Mouse (Mus musculus): ENCODE measurements around the gene Rplp0.

DNA sequence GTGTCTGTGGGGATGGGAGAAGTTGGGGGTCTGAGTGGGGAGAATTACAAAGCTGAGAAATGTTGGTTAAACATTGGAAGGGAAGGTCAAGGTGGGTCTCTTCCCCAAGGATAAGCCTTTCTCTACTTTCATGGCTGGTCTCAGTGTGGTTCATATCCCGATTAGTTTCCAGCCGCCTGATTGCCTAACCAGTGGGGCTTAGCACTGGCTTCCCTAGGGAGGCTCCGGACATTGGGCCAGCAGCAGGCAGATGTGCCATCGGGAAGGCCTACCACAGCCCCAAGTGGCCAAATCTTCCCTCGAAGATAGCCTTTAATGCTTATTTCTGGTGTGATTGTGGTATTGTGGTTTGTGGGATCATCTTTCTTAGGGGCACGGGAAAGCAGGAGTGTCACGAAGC lies 46.9 kb upstream of the Rplp0 start:
- TF ChIP-seq CTCF (IDR thresholded peaks at IDR 0.05; ENCODE audit: low read depth, low read length) (no peak), POLR2A (IDR thresholded peaks at IDR 0.05; ENCODE audit: extremely low read depth, insufficient read depth, low read length) (no peak)

Data from liver, adult 2 months (tissue).